Mouse (Mus musculus) heart, adult 2 months (tissue): ENCODE results near the gene Rftn2.

Experiments used
- CTCF ChIP-seq: fragments of 200-600 bp; IDR thresholded peaks from 2 replicates; pipeline ENCODE4 v1.8.1; 2022; ENCODE audit warnings: antibody characterized with exemption, mild to moderate bottlenecking, moderate library complexity
- EP300 ChIP-seq: fragments of 200-500 bp; IDR thresholded peaks from 2 replicates; pipeline ENCODE4 v1.6.1; 2011; ENCODE audit warnings: low read depth, low read length, control low read depth; ENCODE audit not compliant: insufficient read depth
- POLR2A ChIP-seq: fragments of 200-500 bp; IDR thresholded peaks from 2 replicates; pipeline ENCODE4 v1.6.1; 2011; ENCODE audit warnings: mild to moderate bottlenecking, low read depth, low read length, control low read depth; ENCODE audit not compliant: insufficient read depth

- TF ChIP-seq CTCF (no peak), POLR2A (no peak), EP300 (no peak)
These were observed 95.1 kb downstream of the Rftn2 start for GRCm38 (mm10) chr1:55131424-55132014.
